Mouse (Mus musculus) limb, embryonic 11.5 days (tissue): ENCODE measurements around the gene Gstt1. TPM values are rescaled to one million over a fixed set of nuclear protein-coding genes. Genes with fewer than 3 reads are reported as not detected.
"Not testable (repeated sequence)": the region's sequence is repeated elsewhere in the genome, so short reads cannot be mapped to it uniquely, and the experiment has no call there.

Source experiments
- ATAC-seq: fragments of 200-750 bp; cut with Nextera tagmentation; 2 replicates; pipeline ENCODE4 v1.8.0; 2017; ENCODE audit warnings: low read depth; ENCODE audit not compliant: insufficient number of reproducible peaks, low FRiP score, low TSS enrichment
- DNase-seq: peaks from one replicate; pipeline ENCODE4 v3.0.0-alpha.2; 2015; ENCODE audit warnings: low spot score
- H3K27ac ChIP-seq: fragments of 300-500 bp; sonication (generic); replicated peaks from 2 replicates; pipeline ENCODE4 v1.5.1; 2014; ENCODE audit warnings: low read depth, mild to moderate bottlenecking, low read length
- H3K27me3 ChIP-seq: fragments of 300-500 bp; sonication (generic); 2 replicates; pipeline ENCODE4 v1.6.1; 2014; ENCODE audit warnings: mild to moderate bottlenecking, low read length, mixed read lengths; ENCODE audit not compliant: control insufficient read depth, insufficient read depth
- H3K36me3 ChIP-seq: fragments of 300-500 bp; sonication (generic); 2 replicates; pipeline ENCODE4 v1.6.1; 2014; ENCODE audit warnings: mild to moderate bottlenecking, low read length, moderate library complexity, mixed read lengths; ENCODE audit not compliant: control insufficient read depth, insufficient read depth
- H3K4me1 ChIP-seq: fragments of 300-500 bp; sonication (generic); 2 replicates; pipeline ENCODE4 v1.6.1; 2014; ENCODE audit warnings: low read length, mixed read lengths; ENCODE audit not compliant: control insufficient read depth, insufficient read depth
- H3K4me2 ChIP-seq: fragments of 300-500 bp; sonication (generic); 2 replicates; pipeline ENCODE4 v1.6.1; 2014; ENCODE audit warnings: low read depth, mild to moderate bottlenecking, moderate library complexity; ENCODE audit not compliant: severe bottlenecking
- H3K4me3 ChIP-seq: fragments of 300-500 bp; sonication (generic); 2 replicates; pipeline ENCODE4 v1.5.1; 2014; ENCODE audit warnings: low read depth, low read length
- H3K9ac ChIP-seq: fragments of 300-500 bp; sonication (generic); 2 replicates; pipeline ENCODE4 v1.6.1; 2014; ENCODE audit warnings: mild to moderate bottlenecking, low read length
- H3K9me3 ChIP-seq: fragments of 300-500 bp; sonication (generic); 2 replicates; pipeline ENCODE4 v1.6.1; 2016; ENCODE audit warnings: low read length; ENCODE audit not compliant: control insufficient read depth
- WGBS: fragments of 180-500 bp; shearing (Covaris S2); extraction: QIAGEN DNeasy Blood & Tissue Kit; methylation state at CpG from one replicate; pipeline ENCODE4 v1.1.7; 2014; 5-methylcytosine and 5-hydroxymethylcytosine counted together
- polyA plus RNA-seq: library from polyadenylated mRNA; unstranded; fragments of >200 nt; fragmentation: Nextera tagmentation; extraction: Ambion mirVana; gene quantifications from 2 replicates; pipeline ENCODE4 v1.2.1, GENCODE M21; 2014

Gene Gstt1
- polyA plus RNA-seq: 4.4 and 5.5 TPM in 2 replicates

DNA sequence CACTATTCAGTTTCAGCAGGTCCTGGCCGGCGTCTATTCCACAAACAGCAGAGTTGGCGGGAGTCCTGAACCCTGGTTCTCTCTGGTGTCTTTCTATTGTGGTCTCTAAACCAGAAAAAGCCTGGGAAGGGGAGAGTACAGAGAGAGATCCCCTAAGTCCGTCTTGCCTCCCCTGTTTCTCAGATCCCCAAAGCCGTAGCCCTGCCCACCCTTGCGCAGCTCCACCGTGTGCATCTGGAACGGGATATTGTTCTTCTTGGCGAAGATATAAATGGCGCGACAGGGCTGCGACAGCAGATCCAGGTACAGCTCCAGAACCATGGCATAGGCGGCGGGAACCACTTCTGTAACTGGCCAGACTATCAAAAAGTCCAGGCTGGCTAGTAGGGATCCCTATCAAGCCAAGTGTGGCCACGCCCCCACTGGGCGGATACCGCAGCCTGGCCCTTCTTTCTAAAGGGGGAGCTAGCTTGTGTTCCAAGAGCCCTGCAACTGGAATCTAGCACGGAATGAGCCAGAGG lies at the start of gene Gstt1:
Gstt1 (minus strand) TSS at position 409 of the 521 bp plus-strand sequence.
- no peaks in the 10 kb centered on the region for H3K36me3 ChIP-seq
- peaks cover 3% of the 10 kb centered on the region; the same call in 1 of the 2 replicates for H3K27me3 ChIP-seq
- peak within 1 kb of the TSS; percentile 35; the same call in 1 of the 2 replicates for H3K9ac ChIP-seq
- peak within 1 kb of the TSS; percentile 38 for H3K4me3 ChIP-seq
- peak within 1 kb of the TSS; percentile 69 for H3K4me2 ChIP-seq
- no peaks in the 10 kb centered on the region for H3K9me3 ChIP-seq
- H3K27ac ChIP-seq: no peak within 1 kb of the TSS
- ATAC-seq (peak; percentile 41; the same call in 1 of the 2 replicates), DNase-seq (peak; percentile 52)
- H3K4me1 ChIP-seq: peaks cover 3% of the 10 kb centered on the region; the same call in 1 of the 2 replicates
- 2% methylated on average over 18 of the region's 18 CpGs for WGBS

- Histone ChIP-seq H3K4me1 (no peaks in the 10 kb centered on the region), H3K4me3 (no peak overlapping the region), H3K9me3 (no peaks in the 10 kb centered on the region), H3K4me2 (no peak overlapping the region), H3K9ac (no peak overlapping the region), H3K27ac (no peak overlapping the region), H3K27me3 (no peaks in the 10 kb centered on the region), H3K36me3 (no peaks in the 10 kb centered on the region)
- no peak for ATAC-seq
- no peak for DNase-seq
- WGBS: 76% methylated on average over 6 of the region's 6 CpGs
Observed at GRCm38 (mm10) chr10:75845306-75845930, 47.0 kb upstream of the Gstt1 start.

- ATAC-seq (no peak), DNase-seq (no peak)
- H3K27ac ChIP-seq: no peak overlapping the region
- H3K9ac ChIP-seq: no peak overlapping the region
- no peaks in the 10 kb centered on the region for H3K27me3 ChIP-seq
- 80% methylated on average over 1 of the region's 1 CpGs for WGBS
- H3K4me1 ChIP-seq: no peaks in the 10 kb centered on the region
- no peaks in the 10 kb centered on the region for H3K36me3 ChIP-seq
- no peak overlapping the region for H3K4me2 ChIP-seq
- no peaks in the 10 kb centered on the region for H3K9me3 ChIP-seq
- H3K4me3 ChIP-seq: no peak overlapping the region
Observed at GRCm38 (mm10) chr10:75844800-75845199, 46.4 kb upstream of the Gstt1 start.

DNA sequence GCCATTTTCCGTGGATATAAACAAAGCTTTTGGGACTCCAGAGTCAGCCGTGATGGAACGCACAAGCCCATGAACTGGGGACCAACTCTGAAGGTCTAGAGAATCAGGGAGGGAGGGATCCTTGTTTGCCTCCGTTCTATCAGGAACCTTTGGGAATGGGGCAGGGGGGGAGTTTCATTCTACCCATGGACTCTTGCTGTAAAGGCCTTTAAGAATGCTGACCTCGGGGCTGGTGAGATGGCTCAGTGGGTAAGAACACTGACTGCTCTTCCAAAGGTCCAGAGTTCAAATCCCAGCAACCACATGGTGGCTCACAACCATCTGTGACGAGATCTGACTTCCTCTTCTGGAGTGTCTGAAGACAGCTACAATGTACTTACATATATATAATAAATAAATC lies 45.5 kb upstream of the Gstt1 start:
- H3K4me1 ChIP-seq, ATAC-seq: not testable (repeated sequence)

GRCm38 (mm10) chr10:75839092-75839491 lies 40.7 kb upstream of the Gstt1 start:
- Histone ChIP-seq H3K9me3 (no peaks in the 10 kb centered on the region), H3K27ac (no peak overlapping the region), H3K36me3 (no peaks in the 10 kb centered on the region), H3K4me3 (no peak overlapping the region), H3K4me1 (peaks cover 10% of the 10 kb centered on the region), H3K4me2 (no peak overlapping the region), H3K9ac (no peak overlapping the region), H3K27me3 (no peaks in the 10 kb centered on the region)
- ATAC-seq: no peak
- 89% methylated on average over 10 of the region's 10 CpGs for WGBS
- no peak for DNase-seq

More for the DNA sequence above, 45.5 kb upstream of the Gstt1 start:
- H3K27ac ChIP-seq, DNase-seq, H3K27me3 ChIP-seq, H3K36me3 ChIP-seq, H3K9ac ChIP-seq, H3K9me3 ChIP-seq, H3K4me2 ChIP-seq, H3K4me3 ChIP-seq: not testable (repeated sequence)
- WGBS: 79% methylated on average over 6 of the region's 6 CpGs

- H3K4me1 ChIP-seq: peaks cover 10% of the 10 kb centered on the region
- no peaks in the 10 kb centered on the region for H3K36me3 ChIP-seq
- peak; percentile 97 for DNase-seq
- peak within 1 kb of the TSS; percentile 48 for H3K4me2 ChIP-seq
- peak within 1 kb of the TSS; percentile 31 for H3K9ac ChIP-seq
- peak; percentile 90 for ATAC-seq
- H3K27me3 ChIP-seq: no peaks in the 10 kb centered on the region
- peak within 1 kb of the TSS; percentile 24 for H3K4me3 ChIP-seq
- H3K9me3 ChIP-seq: no peaks in the 10 kb centered on the region
- 0% methylated on average over 21 of the region's 21 CpGs for WGBS
- peak within 1 kb of the TSS; percentile 75 for H3K27ac ChIP-seq
Observed at GRCm38 (mm10) chr10:75837248-75837759, 38.9 kb upstream of the Gstt1 start, which contains the start of gene Gstt2. Gene Gstt2 (minus strand): TSS chr10:75837424.

DNA sequence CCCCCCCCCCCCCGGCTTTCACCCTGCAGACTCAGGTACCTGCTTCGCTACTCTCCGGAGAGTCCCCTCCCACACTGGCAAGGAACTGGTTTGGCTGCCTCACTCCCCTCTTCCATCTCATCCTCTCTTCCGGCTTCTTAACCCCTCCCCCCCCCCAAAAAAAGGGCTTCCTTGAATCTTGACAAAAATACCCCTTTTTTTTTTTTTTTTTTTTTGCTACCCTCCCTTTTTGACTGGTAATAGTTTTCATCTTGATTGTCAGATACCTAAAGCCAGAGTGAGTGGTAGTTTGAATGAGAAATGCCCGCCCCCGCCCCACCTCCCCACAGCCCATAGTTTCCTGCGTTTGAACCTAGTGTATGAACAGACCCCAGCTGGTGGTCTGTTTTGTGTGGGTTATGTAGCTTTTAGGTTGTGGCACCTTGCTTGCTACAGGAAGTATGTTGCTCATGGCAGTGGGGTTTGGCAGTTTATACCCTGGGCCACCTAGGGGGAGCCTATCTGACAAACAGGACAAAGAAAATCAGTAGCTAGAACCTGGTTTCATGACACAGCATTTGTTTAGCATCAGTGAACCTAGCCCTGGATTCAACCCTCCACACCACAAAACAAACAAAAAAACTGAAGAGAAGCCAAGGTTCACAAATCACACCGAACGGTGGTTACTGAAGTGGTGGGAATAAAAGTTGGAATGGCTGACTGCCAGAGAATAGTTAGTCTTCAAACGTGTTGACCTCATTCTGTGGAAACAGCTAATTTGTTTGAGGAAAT lies 37.6 kb upstream of the Gstt1 start:
- H3K9me3 ChIP-seq: no peaks in the 10 kb centered on the region
- no peak overlapping the region for H3K27ac ChIP-seq
- H3K27me3 ChIP-seq: no peaks in the 10 kb centered on the region
- H3K4me1 ChIP-seq: peaks cover 10% of the 10 kb centered on the region
- ATAC-seq (no peak), DNase-seq (no peak)
- peak overlapping the region; percentile 32 for H3K4me2 ChIP-seq
- WGBS: 24% methylated on average over 9 of the region's 10 CpGs
- H3K4me3 ChIP-seq: peak overlapping the region; percentile 19; the same call in 1 of the 2 replicates
- no peak overlapping the region for H3K9ac ChIP-seq
- no peaks in the 10 kb centered on the region for H3K36me3 ChIP-seq

DNA sequence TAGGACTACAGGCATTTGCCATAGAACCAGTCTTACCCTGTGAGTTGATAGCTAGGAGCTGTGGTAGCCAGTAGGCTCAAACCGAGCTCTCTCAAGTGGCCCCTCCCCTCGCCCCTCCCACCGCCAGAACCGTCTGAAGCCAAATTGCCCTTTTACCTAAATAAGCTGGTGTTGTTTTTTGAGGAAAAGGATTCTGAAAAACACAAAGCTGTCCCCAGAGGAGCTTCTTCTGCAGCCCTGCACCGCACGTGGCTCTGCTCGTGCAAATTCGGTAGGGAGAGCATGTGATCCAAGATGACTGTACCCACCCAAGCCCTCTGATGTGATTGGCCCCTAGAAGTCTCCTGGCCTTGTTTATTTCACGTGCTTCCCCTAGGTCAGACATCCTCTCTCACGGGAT lies 36.9 kb upstream of the Gstt1 start:
- ATAC-seq: no peak
- no peaks in the 10 kb centered on the region for H3K9me3 ChIP-seq
- no peaks in the 10 kb centered on the region for H3K27me3 ChIP-seq
- peak overlapping the region; percentile 32 for H3K4me2 ChIP-seq
- peaks cover 10% of the 10 kb centered on the region for H3K4me1 ChIP-seq
- H3K36me3 ChIP-seq: no peaks in the 10 kb centered on the region
- peak; percentile 53 for DNase-seq
- no peak overlapping the region for H3K9ac ChIP-seq
- H3K4me3 ChIP-seq: peak overlapping the region; percentile 19; the same call in 1 of the 2 replicates
- no peak overlapping the region for H3K27ac ChIP-seq
- under 1% methylated on average over 10 of the region's 10 CpGs for WGBS
